Mouse (Mus musculus): ENCODE data around the gene Rab17. TPM values are rescaled to one million over a fixed set of nuclear protein-coding genes. Genes with fewer than 3 reads are reported as not detected.

The Rab17 gene
- polyA plus RNA-seq, 1 experiment from 2014 or later, result 6.1 TPM

DNA sequence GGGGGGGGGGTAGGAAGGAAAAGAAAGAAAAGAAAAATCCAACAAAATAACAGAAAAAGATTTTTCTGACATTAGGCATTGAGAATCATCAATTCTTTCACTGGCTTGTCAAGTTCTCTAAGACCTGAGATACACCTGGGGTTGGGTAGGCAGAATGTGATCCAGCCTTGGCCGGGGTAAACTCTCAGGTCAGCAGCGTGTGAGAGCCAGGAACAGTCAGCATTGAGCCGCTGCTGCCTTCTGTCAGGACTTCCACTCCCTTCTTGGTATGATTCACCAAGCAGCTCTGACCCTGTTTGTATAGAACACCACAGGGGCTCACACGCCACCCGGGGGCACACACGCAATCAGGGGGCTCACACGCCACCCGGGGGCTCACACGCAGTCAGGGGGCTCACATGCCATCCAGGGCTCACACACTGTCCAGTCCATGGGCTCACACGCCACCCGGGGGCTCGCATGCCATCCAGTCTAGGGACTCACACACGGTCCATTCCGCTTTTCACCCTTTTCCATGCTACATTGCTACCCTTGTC, 38.8 kb upstream of the Rab17 start:
- Histone ChIP-seq H3K4me2 (replicated peaks; ENCODE audit: low read depth, low read length) (no peak overlapping the region), H3K36me3 (ENCODE audit: control insufficient read depth, insufficient read depth, low read length) (no peaks in the 10 kb centered on the region), H3K4me3 (ENCODE audit: low read length) (no peak overlapping the region), H3K9me3 (ENCODE audit: control insufficient read depth, low read length) (no peaks in the 10 kb centered on the region), H3K27ac (ENCODE audit: low read depth, low read length) (no peak overlapping the region), H3K4me1 (ENCODE audit: control insufficient read depth, insufficient read depth, low read length) (peaks cover 14% of the 10 kb centered on the region; the same call in 1 of the 2 replicates), H3K9ac (ENCODE audit: low read depth, low read length) (no peak overlapping the region), H3K27me3 (ENCODE audit: control insufficient read depth, insufficient read depth, low read length) (no peaks in the 10 kb centered on the region)
- 92% methylated on average over 14 of the region's 14 CpGs for WGBS
- ATAC-seq (ENCODE audit: low FRiP score, low TSS enrichment), result no peak

DNA sequence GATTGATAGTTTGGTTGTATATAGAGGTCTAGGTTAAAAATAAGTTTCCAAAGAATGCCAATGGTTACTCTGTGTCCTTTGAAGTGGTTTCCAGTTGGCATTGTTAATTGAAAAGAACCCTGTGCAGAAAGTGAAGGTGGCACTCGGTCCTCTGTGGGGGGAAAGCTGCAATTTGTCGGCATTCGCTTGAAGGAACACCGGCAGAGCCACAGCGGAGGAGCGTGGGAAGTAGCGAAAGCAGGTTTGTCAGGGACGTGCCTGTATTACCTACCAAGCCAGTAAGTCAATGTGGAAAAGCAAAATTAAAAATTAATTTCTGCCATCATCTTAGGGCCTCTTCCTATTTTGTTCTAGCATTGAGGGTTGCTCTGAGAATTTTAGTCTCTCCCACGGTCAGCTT, 37.2 kb upstream of the Rab17 start:
- no peaks in the 10 kb centered on the region for H3K9me3 ChIP-seq (ENCODE audit: control insufficient read depth, low read length)
- no peaks in the 10 kb centered on the region for H3K36me3 ChIP-seq (ENCODE audit: control insufficient read depth, insufficient read depth, low read length)
- H3K4me1 ChIP-seq (ENCODE audit: control insufficient read depth, insufficient read depth, low read length), result peaks cover 3% of the 10 kb centered on the region; the same call in 1 of the 2 replicates
- H3K4me3 ChIP-seq (ENCODE audit: low read length), result no peak overlapping the region
- no peak overlapping the region for H3K4me2 ChIP-seq (replicated peaks; ENCODE audit: low read depth, low read length)
- no peaks in the 10 kb centered on the region for H3K27me3 ChIP-seq (ENCODE audit: control insufficient read depth, insufficient read depth, low read length)
- 83% methylated on average over 9 of the region's 9 CpGs for WGBS
- H3K9ac ChIP-seq (ENCODE audit: low read depth, low read length), result no peak overlapping the region
- H3K27ac ChIP-seq (ENCODE audit: low read depth, low read length), result no peak overlapping the region
- ATAC-seq (ENCODE audit: low FRiP score, low TSS enrichment), result no peak

DNA sequence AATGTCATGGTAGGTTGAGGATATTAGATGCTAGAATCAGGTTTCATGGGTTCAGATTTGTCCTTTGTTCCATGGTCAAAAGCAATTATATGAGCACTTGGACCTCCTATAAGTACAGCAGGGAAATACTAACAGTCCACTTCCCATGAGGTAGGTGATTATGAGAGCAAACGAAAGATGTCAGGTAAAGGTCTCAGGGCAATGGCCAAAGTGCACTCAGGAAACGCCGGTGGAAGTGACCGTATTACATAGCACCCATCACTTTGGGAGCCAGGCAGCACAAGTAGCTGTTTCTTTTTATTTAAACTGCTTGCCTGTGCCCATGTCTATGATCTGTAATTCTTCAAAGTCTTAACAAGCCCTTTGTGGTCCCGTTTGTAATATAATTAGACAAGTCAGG, 36.6 kb upstream of the Rab17 start:
- Histone ChIP-seq H3K4me2 (replicated peaks; ENCODE audit: low read depth, low read length) (no peak overlapping the region), H3K27ac (ENCODE audit: low read depth, low read length) (no peak overlapping the region), H3K36me3 (ENCODE audit: control insufficient read depth, insufficient read depth, low read length) (no peaks in the 10 kb centered on the region), H3K27me3 (ENCODE audit: control insufficient read depth, insufficient read depth, low read length) (no peaks in the 10 kb centered on the region), H3K4me1 (ENCODE audit: control insufficient read depth, insufficient read depth, low read length) (no peaks in the 10 kb centered on the region), H3K9me3 (ENCODE audit: control insufficient read depth, low read length) (no peaks in the 10 kb centered on the region), H3K4me3 (ENCODE audit: low read length) (no peak overlapping the region), H3K9ac (ENCODE audit: low read depth, low read length) (no peak overlapping the region)
- WGBS, result 62% methylated on average over 5 of the region's 5 CpGs
- no peak for ATAC-seq (ENCODE audit: low FRiP score, low TSS enrichment)

DNA sequence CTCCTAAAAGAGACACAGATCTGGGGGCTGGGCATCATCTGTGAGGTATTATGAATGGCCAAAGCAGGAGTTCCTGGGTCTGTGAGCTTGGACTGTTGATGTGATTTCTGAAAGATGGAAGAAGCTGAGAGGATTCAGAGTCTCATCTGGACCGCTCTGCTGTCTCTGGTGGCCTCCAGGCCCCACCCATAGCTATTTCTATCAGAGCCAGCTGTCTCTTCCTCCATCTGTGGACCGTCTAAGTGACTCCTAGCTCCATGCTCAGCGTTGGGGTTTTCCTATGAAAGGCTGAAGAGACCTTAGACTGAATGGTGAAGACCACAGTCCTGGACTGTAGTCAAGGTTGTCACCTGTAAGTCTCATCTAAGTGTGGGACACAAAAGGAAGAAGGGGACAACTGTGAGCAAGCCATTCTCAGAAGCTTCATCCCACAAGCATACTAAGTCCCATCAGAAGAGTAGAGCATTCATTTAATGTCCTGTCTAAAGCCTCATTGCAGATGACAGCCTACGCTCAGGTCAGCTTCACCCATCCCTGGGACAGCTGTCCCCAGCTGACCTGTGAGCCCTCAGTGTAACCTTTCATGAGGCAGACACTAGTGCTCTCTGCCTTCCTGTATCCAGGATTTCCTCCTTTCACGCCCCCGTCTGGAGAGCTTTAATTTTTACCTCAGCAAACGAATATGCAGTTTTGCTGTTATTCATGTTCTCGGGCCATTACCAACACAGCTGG, 34.2 kb upstream of the Rab17 start:
- no peak for ATAC-seq (ENCODE audit: low FRiP score, low TSS enrichment)
- Histone ChIP-seq H3K4me3 (ENCODE audit: low read length) (no peak overlapping the region), H3K27ac (ENCODE audit: low read depth, low read length) (no peak overlapping the region), H3K4me1 (ENCODE audit: control insufficient read depth, insufficient read depth, low read length) (peaks cover 11% of the 10 kb centered on the region; the same call in 1 of the 2 replicates), H3K9ac (ENCODE audit: low read depth, low read length) (no peak overlapping the region), H3K9me3 (ENCODE audit: control insufficient read depth, low read length) (no peaks in the 10 kb centered on the region), H3K36me3 (ENCODE audit: control insufficient read depth, insufficient read depth, low read length) (no peaks in the 10 kb centered on the region), H3K4me2 (replicated peaks; ENCODE audit: low read depth, low read length) (no peak overlapping the region), H3K27me3 (ENCODE audit: control insufficient read depth, insufficient read depth, low read length) (no peaks in the 10 kb centered on the region)
- 78% methylated on average over 8 of the region's 8 CpGs for WGBS

DNA sequence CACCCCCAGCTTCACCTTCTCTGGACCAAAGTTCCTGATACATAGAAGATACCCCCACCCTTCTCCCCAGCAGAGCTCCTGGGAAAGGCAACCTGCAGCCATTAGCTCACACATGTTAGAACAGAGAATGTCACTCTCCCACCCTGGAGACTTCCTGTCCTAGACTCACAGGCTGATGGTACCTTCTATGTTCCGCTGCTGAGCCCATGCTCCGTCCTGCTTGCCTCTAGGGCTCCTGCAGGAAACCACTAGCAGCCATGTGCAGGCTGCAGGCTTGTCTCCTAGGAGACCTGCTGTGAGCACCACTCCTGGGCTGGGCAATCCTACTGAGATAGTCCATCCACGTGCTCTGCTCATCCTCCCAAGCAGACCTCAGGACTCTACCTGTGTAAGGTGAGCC, 33.2 kb upstream of the Rab17 start:
- Histone ChIP-seq H3K27ac (ENCODE audit: low read depth, low read length) (no peak overlapping the region), H3K4me3 (ENCODE audit: low read length) (no peak overlapping the region), H3K4me1 (ENCODE audit: control insufficient read depth, insufficient read depth, low read length) (peaks cover 11% of the 10 kb centered on the region; the same call in 1 of the 2 replicates), H3K9me3 (ENCODE audit: control insufficient read depth, low read length) (no peaks in the 10 kb centered on the region), H3K9ac (ENCODE audit: low read depth, low read length) (no peak overlapping the region), H3K4me2 (replicated peaks; ENCODE audit: low read depth, low read length) (no peak overlapping the region), H3K27me3 (ENCODE audit: control insufficient read depth, insufficient read depth, low read length) (no peaks in the 10 kb centered on the region), H3K36me3 (ENCODE audit: control insufficient read depth, insufficient read depth, low read length) (no peaks in the 10 kb centered on the region)
- no peak for ATAC-seq (ENCODE audit: low FRiP score, low TSS enrichment)
- WGBS, result 83% methylated on average over 3 of the region's 3 CpGs

DNA sequence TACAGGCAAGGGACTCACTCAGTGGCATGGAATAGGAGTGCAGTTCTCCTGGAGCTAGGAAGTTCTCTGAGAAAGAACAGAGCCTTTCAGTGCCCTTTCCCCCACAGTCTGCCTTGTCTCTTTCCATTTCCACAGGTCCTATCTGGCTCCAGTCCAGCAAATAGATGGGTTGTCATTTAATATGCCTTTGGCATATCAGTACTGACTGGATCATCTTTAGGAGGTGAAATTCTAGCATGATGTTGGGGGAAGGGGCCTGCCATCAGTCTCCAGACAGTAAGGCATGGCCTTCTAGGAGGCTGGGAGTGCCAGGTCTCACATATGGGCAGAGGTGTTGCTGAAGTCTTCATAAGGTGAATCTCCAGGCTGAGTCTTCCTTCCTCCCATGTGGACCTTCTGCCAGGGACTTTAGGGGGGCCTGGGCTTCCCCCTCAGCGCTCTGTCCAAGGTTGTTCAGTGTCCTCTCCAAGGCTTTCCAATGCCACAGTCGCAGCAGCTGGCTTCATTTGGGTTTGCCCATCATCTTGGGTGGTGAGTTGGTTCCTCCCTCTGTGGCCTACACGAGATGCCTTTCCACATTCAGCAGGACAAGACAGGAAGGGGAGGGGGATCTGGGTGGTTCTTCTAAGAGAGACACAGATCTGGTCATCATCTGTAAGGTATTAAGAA, 32.5 kb upstream of the Rab17 start:
- Histone ChIP-seq H3K9me3 (ENCODE audit: control insufficient read depth, low read length) (no peaks in the 10 kb centered on the region), H3K4me1 (ENCODE audit: control insufficient read depth, insufficient read depth, low read length) (peaks cover 11% of the 10 kb centered on the region; the same call in 1 of the 2 replicates), H3K27ac (ENCODE audit: low read depth, low read length) (no peak overlapping the region), H3K4me3 (ENCODE audit: low read length) (no peak overlapping the region), H3K36me3 (ENCODE audit: control insufficient read depth, insufficient read depth, low read length) (no peaks in the 10 kb centered on the region), H3K4me2 (replicated peaks; ENCODE audit: low read depth, low read length) (no peak overlapping the region), H3K27me3 (ENCODE audit: control insufficient read depth, insufficient read depth, low read length) (no peaks in the 10 kb centered on the region), H3K9ac (ENCODE audit: low read depth, low read length) (no peak overlapping the region)
- 80% methylated on average over 3 of the region's 3 CpGs for WGBS
- no peak for ATAC-seq (ENCODE audit: low FRiP score, low TSS enrichment)

DNA sequence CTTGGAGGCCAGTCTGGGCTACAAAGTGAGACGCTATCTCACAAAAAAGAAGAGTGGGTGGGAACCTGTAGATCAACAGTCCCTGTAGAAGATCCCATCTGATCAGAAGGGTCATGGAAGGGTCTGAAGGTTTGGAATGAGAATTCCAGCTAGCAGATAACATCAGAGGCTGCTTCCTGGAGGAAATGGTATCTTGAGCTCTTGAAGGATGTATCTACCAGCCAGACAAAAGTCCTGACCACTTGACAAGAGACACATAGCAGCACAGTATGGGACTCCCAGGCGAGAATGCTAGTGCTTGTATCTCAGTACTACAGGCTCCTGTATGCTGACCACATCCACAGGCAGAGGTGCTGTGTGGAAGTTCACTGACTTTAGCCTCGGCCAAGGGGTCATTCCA, 31.6 kb upstream of the Rab17 start:
- Histone ChIP-seq H3K27ac (ENCODE audit: low read depth, low read length) (no peak overlapping the region), H3K27me3 (ENCODE audit: control insufficient read depth, insufficient read depth, low read length) (no peaks in the 10 kb centered on the region), H3K9me3 (ENCODE audit: control insufficient read depth, low read length) (no peaks in the 10 kb centered on the region), H3K36me3 (ENCODE audit: control insufficient read depth, insufficient read depth, low read length) (no peaks in the 10 kb centered on the region), H3K4me2 (replicated peaks; ENCODE audit: low read depth, low read length) (no peak overlapping the region), H3K9ac (ENCODE audit: low read depth, low read length) (no peak overlapping the region), H3K4me3 (ENCODE audit: low read length) (no peak overlapping the region), H3K4me1 (ENCODE audit: control insufficient read depth, insufficient read depth, low read length) (peaks cover 11% of the 10 kb centered on the region; the same call in 1 of the 2 replicates)
- WGBS, result 78% methylated on average over 3 of the region's 3 CpGs
- ATAC-seq (ENCODE audit: low FRiP score, low TSS enrichment), result no peak

DNA sequence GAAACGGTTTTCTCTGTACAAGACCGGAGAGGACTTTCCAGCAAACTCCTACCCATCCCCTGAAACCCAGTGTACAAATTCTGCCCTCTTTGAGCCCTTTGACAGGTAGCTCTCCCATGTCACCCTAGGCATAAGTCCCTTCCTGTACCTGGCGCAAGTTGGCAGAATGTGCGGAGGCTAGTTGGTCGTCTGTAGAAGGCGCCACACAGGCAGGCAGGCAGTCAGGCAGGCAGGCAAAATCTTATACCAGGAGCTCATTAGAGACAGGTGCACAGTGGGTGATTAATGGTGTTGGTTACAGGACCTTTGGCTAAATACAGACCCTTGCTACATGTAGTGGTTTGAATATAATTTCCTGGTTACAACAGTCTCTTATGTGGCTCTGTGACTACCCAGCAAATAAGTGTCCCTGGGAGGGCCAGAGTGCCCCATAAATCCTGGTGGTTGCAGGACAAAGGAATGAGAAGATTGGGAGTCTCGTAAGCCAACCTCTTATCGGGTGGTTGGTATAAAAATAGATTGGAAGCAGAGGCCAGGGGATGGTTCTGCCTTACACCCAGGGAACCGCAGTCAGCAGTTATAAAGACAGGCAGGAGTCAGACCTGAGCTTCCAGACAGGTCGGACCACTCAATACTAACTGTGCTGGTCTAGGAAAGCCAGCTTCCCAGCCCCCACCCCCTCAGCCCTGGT, 30.6 kb upstream of the Rab17 start:
- H3K27me3 ChIP-seq (ENCODE audit: control insufficient read depth, insufficient read depth, low read length), result no peaks in the 10 kb centered on the region
- no peak for ATAC-seq (ENCODE audit: low FRiP score, low TSS enrichment)
- H3K4me1 ChIP-seq (ENCODE audit: control insufficient read depth, insufficient read depth, low read length), result peaks cover 11% of the 10 kb centered on the region; the same call in 1 of the 2 replicates
- H3K36me3 ChIP-seq (ENCODE audit: control insufficient read depth, insufficient read depth, low read length), result no peaks in the 10 kb centered on the region
- no peak overlapping the region for H3K4me3 ChIP-seq (ENCODE audit: low read length)
- H3K9ac ChIP-seq (ENCODE audit: low read depth, low read length), result no peak overlapping the region
- peak overlapping the region; percentile 98; the same call in 1 of the 2 replicates for H3K4me2 ChIP-seq (replicated peaks; ENCODE audit: low read depth, low read length)
- WGBS, result 66% methylated on average over 10 of the region's 10 CpGs
- no peak overlapping the region for H3K27ac ChIP-seq (ENCODE audit: low read depth, low read length)
- H3K9me3 ChIP-seq (ENCODE audit: control insufficient read depth, low read length), result no peaks in the 10 kb centered on the region

Measured in kidney, embryonic 14.5 days (tissue).